11 mouse cellular contexts compared by ENCODE assay signal in the genomic region with DNA sequence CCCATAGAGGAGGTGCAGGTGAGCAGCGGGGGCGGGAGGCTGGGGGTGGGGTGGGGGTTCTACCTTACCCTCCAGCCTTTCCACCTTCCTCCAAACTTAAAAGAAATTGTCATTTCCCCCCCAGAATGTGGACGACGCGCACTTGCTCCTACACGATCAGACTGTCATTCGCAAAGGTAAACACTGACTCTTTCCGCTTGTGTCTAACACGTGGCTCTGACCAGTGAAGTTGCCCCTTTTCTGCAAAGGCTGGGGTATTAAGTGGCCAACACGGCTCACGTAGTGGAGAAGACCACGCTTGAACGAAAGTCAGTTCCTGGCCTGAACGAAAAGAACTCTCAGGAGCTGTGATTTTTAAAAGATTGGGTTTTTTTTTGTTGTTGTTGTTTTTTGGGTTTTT. TPM values are rescaled to one million over a fixed set of nuclear protein-coding genes. Genes with fewer than 3 reads are reported as not detected.
DNase-seq lines count a peak whose midpoint lies in the region; ATAC-seq and TF ChIP-seq lines count a peak whose summit lies in the region.
"Had no signal": no experiment of that assay in that cellular context is flagged by ENCODE, and none has a peak within 500 bp of the region (broad histone marks: within the 10 kb centered on the region; RNA-seq: fewer than 3 reads in every experiment).

No protein-coding gene starts in this region.

- no peak for TF ChIP-seq POLR2A in limb, embryonic 14.5 days (IDR thresholded peaks at IDR 0.05; ENCODE audit: borderline replicate concordance, extremely low read depth, insufficient read depth, insufficient read length)

- peaks cover 87% of the 10 kb centered on the region for H3K27me3 ChIP-seq in kidney, embryonic 16.5 days (ENCODE audit: insufficient read depth, low read length)
- H3K27me3 ChIP-seq in forebrain, embryonic 13.5 days = peaks cover 91% of the 10 kb centered on the region
- H3K27me3 ChIP-seq in limb, embryonic 14.5 days (ENCODE audit: control insufficient read depth, insufficient read depth, low read length) = peaks cover 63% of the 10 kb centered on the region

- 4% methylated on average over 14 of the region's 14 CpGs for WGBS in kidney, embryonic 16.5 days
- 2% methylated on average over 14 of the region's 14 CpGs for WGBS in forebrain, embryonic 13.5 days
- 8% methylated on average over 14 of the region's 14 CpGs for WGBS in limb, embryonic 14.5 days

- H3K36me3 ChIP-seq in kidney, embryonic 16.5 days (ENCODE audit: insufficient read depth, low read length) = no peaks in the 10 kb centered on the region
- 0 out of 2 replicates have a peak, but pooled peaks cover 9% of the 10 kb centered on the region for H3K36me3 ChIP-seq in forebrain, embryonic 13.5 days (ENCODE audit: poor library complexity, severe bottlenecking)
- H3K36me3 ChIP-seq in limb, embryonic 14.5 days (ENCODE audit: control insufficient read depth, insufficient read depth, low read length) = no peaks in the 10 kb centered on the region
- H3K36me3 ChIP-seq: liver, embryonic 13.5 days had no signal

- H3K4me3 ChIP-seq in kidney, embryonic 16.5 days (ENCODE audit: low read length) = peak overlapping the region; percentile 41
- peak overlapping the region; percentile 59 for H3K4me3 ChIP-seq in forebrain, embryonic 13.5 days
- peak overlapping the region; percentile 40 for H3K4me3 ChIP-seq in limb, embryonic 14.5 days (replicated peaks; ENCODE audit: low read length)
- H3K4me3 ChIP-seq: liver, embryonic 13.5 days had no signal

- DNase-seq in kidney, adult 18-20 months = no peak
- peak; percentile 55 for DNase-seq in embryo, embryonic 10.5 days (ENCODE audit: low spot score)
- no peak for DNase-seq in limb, embryonic 14.5 days (ENCODE audit: low spot score)
- no peak for DNase-seq in urinary bladder, adult 18-20 months (ENCODE audit: low spot score in 2 of 2)
- DNase-seq in testis, postnatal 14 days (ENCODE audit: low spot score) = no peak
- no peak for DNase-seq in cerebellum, adult 11 months
- DNase-seq: cerebellum, adult 8-10 months; heart, postnatal 36 days; liver, embryonic 13.5 days had no signal

- H3K9ac ChIP-seq in kidney, embryonic 16.5 days (replicated peaks; ENCODE audit: low read length) = no peak overlapping the region
- H3K9ac ChIP-seq in forebrain, embryonic 13.5 days = peak overlapping the region; percentile 77
- H3K9ac ChIP-seq in limb, embryonic 14.5 days (ENCODE audit: low read depth, low read length, severe bottlenecking) = peak overlapping the region; percentile 38; the same call in 1 of the 2 replicates
- H3K9ac ChIP-seq: liver, embryonic 13.5 days had no signal

- ATAC-seq in kidney, embryonic 16.5 days (ENCODE audit: low FRiP score, low TSS enrichment) = no peak
- ATAC-seq in forebrain, embryonic 13.5 days = no peak
- no peak for ATAC-seq in limb, embryonic 14.5 days (ENCODE audit: low FRiP score, low read depth)

- peak overlapping the region; percentile 62 for H3K4me2 ChIP-seq in kidney, embryonic 16.5 days (replicated peaks; ENCODE audit: low read depth, low read length)
- H3K4me2 ChIP-seq in forebrain, embryonic 13.5 days = peak overlapping the region; percentile 77
- peak overlapping the region; percentile 65 for H3K4me2 ChIP-seq in limb, embryonic 14.5 days (replicated peaks; ENCODE audit: low read depth, low read length, severe bottlenecking)
- H3K4me2 ChIP-seq: liver, embryonic 13.5 days had no signal

- peaks cover 37% of the 10 kb centered on the region for H3K4me1 ChIP-seq in kidney, embryonic 16.5 days (ENCODE audit: insufficient read depth, low read length)
- peaks cover 71% of the 10 kb centered on the region for H3K4me1 ChIP-seq in forebrain, embryonic 13.5 days
- H3K4me1 ChIP-seq in limb, embryonic 14.5 days (ENCODE audit: control insufficient read depth, insufficient read depth, low read length) = peaks cover 33% of the 10 kb centered on the region

- no peaks in the 10 kb centered on the region for H3K9me3 ChIP-seq in kidney, embryonic 16.5 days (ENCODE audit: low read length)
- H3K9me3 ChIP-seq in forebrain, embryonic 13.5 days (replicated peaks) = no peaks in the 10 kb centered on the region
- no peaks in the 10 kb centered on the region for H3K9me3 ChIP-seq in limb, embryonic 14.5 days (ENCODE audit: control insufficient read depth, low read length)
- H3K9me3 ChIP-seq: liver, embryonic 13.5 days had no signal

- no peak overlapping the region for H3K27ac ChIP-seq in kidney, embryonic 16.5 days (ENCODE audit: low read length)
- no peak overlapping the region for H3K27ac ChIP-seq in forebrain, embryonic 13.5 days
- no peak overlapping the region for H3K27ac ChIP-seq in limb, embryonic 14.5 days (replicated peaks; ENCODE audit: low read depth, low read length)
- H3K27ac ChIP-seq: liver, embryonic 13.5 days had no signal

RNA-seq across cellular contexts. Expression of a gene that starts 2.5 kb away (rescaled TPM):
- polyA plus RNA-seq in kidney, embryonic 16.5 days (2015; fragmentation: Nextera tagmentation; extraction: Ambion mirVana) = 0.52 and 0.60 TPM in 2 replicates
- 35.1 and 35.4 TPM in 2 replicates for polyA plus RNA-seq in forebrain, embryonic 13.5 days (2015; fragmentation: Nextera tagmentation; extraction: Ambion mirVana)
- polyA plus RNA-seq in limb, embryonic 14.5 days (2012; rRNA removed) = 6.1 and 7.7 TPM in 2 replicates
- 9.9 and 10.0 TPM in 2 replicates for polyA plus RNA-seq in limb, embryonic 14.5 days (2014; fragmentation: Nextera tagmentation; extraction: Ambion mirVana)
- polyA plus RNA-seq: liver, embryonic 13.5 days had no signal
